Mouse (Mus musculus) stomach, postnatal 0 days (tissue): ENCODE data around the gene Rragd.

Source experiments
- CTCF ChIP-seq: IDR thresholded peaks from 2 replicates; pipeline ENCODE4 v1.5.1; 2016; ENCODE audit warnings: antibody characterized with exemption, low read depth, mild to moderate bottlenecking, moderate library complexity
- EP300 ChIP-seq: optimal IDR thresholded peaks from 2 replicates; pipeline ENCODE3; 2016; ENCODE audit warnings: antibody characterized with exemption

GRCm38 (mm10) chr4:32947631-32948030, 35.2 kb upstream of the Rragd start:
- TF ChIP-seq CTCF (no peak), EP300 (no peak)
